Mouse (Mus musculus) heart, embryonic 14.5 days (tissue): ENCODE measurements around the gene Ppp6r3. TPM values are rescaled to one million over a fixed set of nuclear protein-coding genes. Genes with fewer than 3 reads are reported as not detected.
A peak's percentile ranks its signal among the peaks of the same experiment; 100 is the strongest.

ENCODE experiments used
- ATAC-seq: fragments of 200-750 bp; cut with Nextera tagmentation; 2 replicates; pipeline ENCODE4 v1.8.0; 2017; ENCODE audit warnings: low read depth, moderate TSS enrichment; ENCODE audit not compliant: insufficient number of reproducible peaks, insufficient read depth, low FRiP score
- H3K27ac ChIP-seq, 2 experiments: fragments of 200-500 bp in 1 of 2; fragments of 300-500 bp in 1 of 2; sonication (generic) in 1 of 2; replicated peaks in 1 of 2; 2 replicates each; pipeline ENCODE4 v1.5.1; 2012 to 2014; ENCODE audit warnings: low read depth in 2 of 2, low read length in 2 of 2, control low read depth in 1 of 2, mild to moderate bottlenecking in 1 of 2, mixed read lengths in 1 of 2; ENCODE audit not compliant: control insufficient read depth in 1 of 2, insufficient read depth in 1 of 2
- H3K27me3 ChIP-seq: fragments of 300-500 bp; sonication (generic); 2 replicates; pipeline ENCODE4 v1.6.1; 2014; ENCODE audit warnings: mild to moderate bottlenecking, low read length, control low read depth; ENCODE audit not compliant: control insufficient read depth, insufficient read depth
- H3K36me3 ChIP-seq: fragments of 300-500 bp; sonication (generic); 2 replicates; pipeline ENCODE4 v1.6.1; 2014; ENCODE audit warnings: mild to moderate bottlenecking, control low read depth, low read length, mixed read lengths; ENCODE audit not compliant: control insufficient read depth, insufficient read depth
- H3K4me1 ChIP-seq, 2 experiments: fragments of 200-500 bp in 1 of 2; fragments of 300-500 bp in 1 of 2; sonication (generic) in 1 of 2; 2 replicates each; pipeline ENCODE4 v1.6.1; 2012 to 2014; ENCODE audit warnings: low read length in 2 of 2, control low read depth in 1 of 2, mixed read lengths in 1 of 2; ENCODE audit not compliant: control insufficient read depth in 2 of 2, insufficient read depth in 2 of 2
- H3K4me2 ChIP-seq: fragments of 300-500 bp; sonication (generic); 2 replicates; pipeline ENCODE4 v1.6.1; 2014; ENCODE audit warnings: mild to moderate bottlenecking, low read length
- H3K4me3 ChIP-seq, 2 experiments: fragments of 200-500 bp in 1 of 2; fragments of 300-500 bp in 1 of 2; sonication (generic) in 1 of 2; 2 replicates each; pipeline ENCODE4 v1.5.1; 2012 to 2014; ENCODE audit warnings: low read length in 2 of 2, mild to moderate bottlenecking in 2 of 2, control low read depth in 1 of 2, low read depth in 1 of 2, moderate library complexity in 1 of 2; ENCODE audit not compliant: control insufficient read depth in 1 of 2, insufficient read depth in 1 of 2
- H3K9ac ChIP-seq: fragments of 300-500 bp; sonication (generic); 2 replicates; pipeline ENCODE4 v1.6.1; 2014; ENCODE audit warnings: mild to moderate bottlenecking, low read length
- H3K9me3 ChIP-seq: fragments of 300-500 bp; sonication (generic); 2 replicates; pipeline ENCODE4 v1.6.1; 2016; ENCODE audit warnings: low read length, control low read depth; ENCODE audit not compliant: control insufficient read depth
- WGBS: fragments of 180-500 bp; shearing (Covaris S2); extraction: QIAGEN DNeasy Blood & Tissue Kit; methylation state at CpG from one replicate; pipeline ENCODE4 v1.1.7; 2014; 5-methylcytosine and 5-hydroxymethylcytosine counted together
- polyA plus RNA-seq: library from polyadenylated mRNA; unstranded; fragments of >200 nt; fragmentation: Nextera tagmentation; extraction: Ambion mirVana; gene quantifications from 2 replicates; pipeline ENCODE4 v1.2.1, GENCODE M21; 2014

Ppp6r3 gene
- 55.6 and 62.2 TPM in 2 replicates for polyA plus RNA-seq

DNA sequence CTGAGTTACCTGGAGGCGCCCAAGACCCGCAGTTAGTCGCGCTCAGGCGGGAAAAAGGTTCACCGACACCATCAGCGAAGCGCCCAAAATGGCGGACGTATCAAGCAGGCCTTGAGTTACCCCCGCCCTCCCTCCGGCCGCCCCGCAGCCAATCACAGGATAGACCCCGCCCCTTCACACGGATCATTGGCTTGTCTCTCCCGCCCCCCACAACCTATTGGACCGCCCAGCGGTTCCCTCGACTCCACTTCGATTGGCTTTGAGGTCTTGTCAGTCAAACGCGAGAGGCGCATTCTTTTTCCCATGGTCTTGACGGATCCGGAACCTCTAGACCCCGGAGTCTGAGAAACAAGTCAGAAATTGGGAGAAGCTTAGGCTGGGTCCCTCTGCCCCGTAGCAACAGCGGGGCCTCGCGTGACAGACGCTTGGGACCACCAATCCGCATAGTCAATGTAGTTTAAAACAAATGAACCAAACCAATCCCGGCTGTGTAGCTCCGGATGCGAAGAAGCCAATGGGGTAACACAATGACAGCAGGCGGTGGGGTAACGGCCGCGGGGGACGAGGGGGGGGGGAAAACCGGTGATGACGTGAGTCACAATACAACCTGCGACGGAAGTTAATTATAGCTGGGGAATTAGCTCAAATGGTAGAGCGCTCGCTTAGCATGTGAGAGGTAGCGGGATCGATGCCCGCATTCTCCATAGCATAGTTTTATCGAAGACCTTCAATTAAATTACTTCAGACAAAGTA is at the start of gene Ppp6r3:
TSS of gene Ppp6r3 (minus strand) at position 118 of the 753 bp plus-strand sequence.
- no peaks in the 10 kb centered on the region for H3K9me3 ChIP-seq
- no peaks in the 10 kb centered on the region for H3K27me3 ChIP-seq
- H3K4me3 ChIP-seq = peak within 1 kb of the TSS; percentile 64 to 82
- peak; percentile 95 for ATAC-seq
- H3K4me1 ChIP-seq = peaks cover 18 to 41% of the 10 kb centered on the region in 2 experiments
- H3K27ac ChIP-seq = peak within 1 kb of the TSS; percentile 96 to 99
- WGBS = under 1% methylated on average over 51 of the region's 51 CpGs
- peak within 1 kb of the TSS; percentile 70 for H3K4me2 ChIP-seq
- H3K9ac ChIP-seq = peak within 1 kb of the TSS; percentile 81
- no peaks in the 10 kb centered on the region for H3K36me3 ChIP-seq

- Histone ChIP-seq H3K4me2 (no peak overlapping the region), H3K9me3 (no peaks in the 10 kb centered on the region), H3K4me3 (no peak overlapping the region), H3K36me3 (peaks cover 63% of the 10 kb centered on the region), H3K9ac (no peak overlapping the region), H3K27ac (no peak overlapping the region), H3K27me3 (no peaks in the 10 kb centered on the region), H3K4me1 (no peaks in the 10 kb centered on the region)
- WGBS = 87% methylated on average over 7 of the region's 7 CpGs
- ATAC-seq = no peak
Observed at GRCm38 (mm10) chr19:3625111-3625510, 49.6 kb upstream of the Ppp6r3 start.

DNA sequence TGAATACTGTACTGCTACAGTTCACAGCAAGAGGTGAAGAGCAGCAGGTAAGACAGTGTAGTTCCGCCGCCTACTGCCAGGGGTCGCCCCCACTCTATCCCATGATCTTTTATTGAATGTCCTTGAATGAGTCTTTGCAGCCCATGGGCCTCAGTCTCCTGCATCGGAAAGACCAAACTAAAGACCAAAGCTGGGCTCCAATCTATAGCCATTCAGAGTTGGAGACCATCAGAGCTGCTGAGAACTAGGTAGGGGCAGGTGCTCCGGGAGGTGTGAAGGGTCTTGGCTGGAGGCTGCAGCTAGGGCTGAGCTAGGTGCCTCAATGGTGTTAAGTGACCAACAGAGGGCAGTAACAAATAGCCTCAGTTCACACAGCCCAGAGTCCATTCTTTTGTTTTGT is 48.3 kb upstream of the Ppp6r3 start:
- no peaks in the 10 kb centered on the region for H3K9me3 ChIP-seq
- H3K4me2 ChIP-seq = no peak overlapping the region
- 59% methylated on average over 5 of the region's 5 CpGs for WGBS
- no peaks in the 10 kb centered on the region for H3K4me1 ChIP-seq
- peaks cover 67% of the 10 kb centered on the region for H3K36me3 ChIP-seq
- H3K9ac ChIP-seq = no peak overlapping the region
- 0 out of 2 replicates have a peak, but pooled peaks have one; percentile 36 for ATAC-seq
- no peak overlapping the region for H3K27ac ChIP-seq
- no peaks in the 10 kb centered on the region for H3K27me3 ChIP-seq
- H3K4me3 ChIP-seq = no peak overlapping the region

DNA sequence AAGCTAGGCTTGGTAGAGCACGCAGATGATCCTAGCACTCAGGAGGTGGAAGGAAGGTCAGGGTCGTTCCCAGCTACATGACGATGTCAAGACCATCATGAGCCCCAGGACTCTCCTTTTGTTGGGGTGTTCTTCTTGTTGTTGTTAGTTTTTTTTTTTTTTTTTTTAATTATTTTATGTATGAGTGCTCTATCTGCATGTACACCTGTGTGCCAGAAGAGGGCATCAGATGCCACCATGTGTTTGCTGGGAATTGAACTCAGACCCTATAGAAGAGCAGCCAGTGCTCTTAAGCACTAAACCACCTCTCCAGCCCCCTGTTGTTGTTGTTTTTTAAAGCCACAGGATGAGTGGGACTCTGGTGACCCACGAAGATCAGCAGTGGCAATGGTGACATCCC is 47.7 kb upstream of the Ppp6r3 start:
- Histone ChIP-seq H3K4me1 (no peaks in the 10 kb centered on the region), H3K9ac (no peak overlapping the region), H3K36me3 (peaks cover 67% of the 10 kb centered on the region), H3K4me2 (no peak overlapping the region), H3K27ac (no peak overlapping the region), H3K27me3 (no peaks in the 10 kb centered on the region), H3K9me3 (no peaks in the 10 kb centered on the region), H3K4me3 (no peak overlapping the region)
- ATAC-seq = no peak
- 95% methylated on average over 4 of the region's 4 CpGs for WGBS

GRCm38 (mm10) chr19:3620871-3621270 is 45.3 kb upstream of the Ppp6r3 start:
- Histone ChIP-seq H3K4me2 (no peak overlapping the region), H3K4me1 (no peaks in the 10 kb centered on the region), H3K4me3 (no peak overlapping the region), H3K27me3 (no peaks in the 10 kb centered on the region), H3K36me3 (peaks cover 57% of the 10 kb centered on the region), H3K9ac (no peak overlapping the region), H3K27ac (no peak overlapping the region), H3K9me3 (no peaks in the 10 kb centered on the region)
- ATAC-seq = no peak
- WGBS = 94% methylated on average over 10 of the region's 10 CpGs

DNA sequence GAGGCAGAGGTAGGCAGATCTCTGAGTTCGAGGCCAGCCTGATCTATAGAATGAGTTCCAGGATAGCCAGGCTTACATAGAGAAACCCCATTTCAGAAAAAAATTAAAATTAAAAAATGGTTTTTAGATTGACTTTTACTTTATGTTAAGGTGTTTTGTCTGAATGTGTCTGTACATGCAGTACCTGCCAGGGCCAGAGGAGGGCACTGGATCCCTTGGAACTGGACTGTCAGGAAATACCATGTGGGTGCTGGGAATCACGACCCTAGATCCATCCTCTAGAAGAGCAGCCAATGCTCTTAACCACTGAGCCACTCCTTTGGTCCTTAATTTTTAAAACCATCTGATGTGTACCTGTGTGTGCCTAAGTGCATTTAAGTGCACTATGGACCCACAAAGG is 43.8 kb upstream of the Ppp6r3 start:
- H3K4me2 ChIP-seq = no peak overlapping the region
- no peak for ATAC-seq
- H3K9ac ChIP-seq = no peak overlapping the region
- no peak overlapping the region for H3K4me3 ChIP-seq
- H3K27me3 ChIP-seq = no peaks in the 10 kb centered on the region
- H3K27ac ChIP-seq = no peak overlapping the region
- H3K4me1 ChIP-seq = no peaks in the 10 kb centered on the region
- H3K9me3 ChIP-seq = no peaks in the 10 kb centered on the region
- H3K36me3 ChIP-seq = peaks cover 72% of the 10 kb centered on the region
- 87% methylated on average over 2 of the region's 2 CpGs for WGBS

- ATAC-seq = no peak
- peaks cover 75% of the 10 kb centered on the region for H3K36me3 ChIP-seq
Observed at GRCm38 (mm10) chr19:3613991-3614390, 38.4 kb upstream of the Ppp6r3 start.

More at GRCm38 (mm10) chr19:3613991-3614390, 38.4 kb upstream of the Ppp6r3 start:
- 88% methylated on average over 10 of the region's 10 CpGs for WGBS
- Histone ChIP-seq H3K4me3 (no peak overlapping the region), H3K4me2 (no peak overlapping the region), H3K9ac (no peak overlapping the region), H3K9me3 (no peaks in the 10 kb centered on the region), H3K4me1 (peaks cover 8 to 17% of the 10 kb centered on the region in 2 experiments), H3K27ac (no peak overlapping the region), H3K27me3 (no peaks in the 10 kb centered on the region)
